Mouse (Mus musculus): Measurements from ENCODE around the gene Bsg. TPM values are rescaled to one million over a fixed set of nuclear protein-coding genes. Genes with fewer than 3 reads are reported as not detected.

The Bsg gene
- 100 to 1,000 TPM; 515 to 593 (median 535) TPM for total RNA-seq (2022)

- peak; percentile 97 to 99 for DNase-seq (ENCODE audit: low spot score in 2 of 2)
These were observed at the start of gene Bsg for GRCm38 (mm10) chr10:79704065-79704969. TSS of gene Bsg (plus strand) at chr10:79704491.

GRCm38 (mm10) chr10:79654946-79655395, 49.3 kb upstream of the Bsg start:
- DNase-seq (ENCODE audit: low spot score in 2 of 2), result peak; percentile 66 to 72

DNA sequence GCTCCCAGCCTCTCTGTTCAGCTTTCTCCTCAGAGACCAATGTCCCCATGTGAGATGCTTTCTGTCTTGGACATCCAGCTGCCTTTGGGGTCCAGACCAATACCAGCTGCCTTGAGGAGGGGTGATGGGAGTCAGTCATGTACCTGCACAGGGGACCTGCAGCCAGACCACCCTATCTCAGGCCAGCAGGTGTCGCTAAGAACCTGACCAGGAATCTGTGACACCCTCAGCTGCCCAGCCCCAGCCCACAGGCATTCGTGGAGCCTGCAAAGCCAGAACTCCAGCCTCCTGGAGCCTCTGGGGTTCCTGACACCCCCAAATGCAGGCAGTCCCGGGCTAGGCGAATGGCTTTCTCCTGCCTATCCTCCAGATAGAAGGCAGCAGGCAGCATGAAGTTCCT, 45.5 kb upstream of the Bsg start:
- DNase-seq (ENCODE audit: low spot score in 2 of 2), result no peak

DNA sequence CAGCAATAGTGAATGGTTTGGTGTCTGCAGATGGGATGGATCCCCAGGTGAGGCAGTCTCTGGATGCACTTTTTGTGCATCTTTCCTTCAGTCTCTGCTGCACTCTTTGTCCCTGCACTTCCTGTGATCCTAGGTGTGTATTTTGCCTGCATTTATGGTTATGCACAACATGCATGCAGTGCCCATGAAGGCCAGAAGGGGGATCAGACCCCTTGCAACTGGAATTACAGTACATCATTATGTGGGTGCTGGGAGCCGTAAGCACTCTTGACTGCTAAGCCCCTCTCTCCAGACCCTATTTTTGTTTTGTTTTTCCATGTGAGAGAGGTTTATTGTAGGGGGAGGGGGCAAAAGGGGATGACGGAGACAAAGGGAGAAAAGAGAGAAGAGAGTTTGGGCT, 44.0 kb upstream of the Bsg start:
- no peak for DNase-seq (ENCODE audit: low spot score in 2 of 2)

GRCm38 (mm10) chr10:79661861-79662260, 42.4 kb upstream of the Bsg start:
- no peak for DNase-seq (ENCODE audit: low spot score in 2 of 2)

- DNase-seq (ENCODE audit: low spot score in 2 of 2), result peak in 1 of 2 experiments; percentile 68
These were observed 40.1 kb upstream of the Bsg start, which contains the start of gene Madcam1 for GRCm38 (mm10) chr10:79664131-79664665. TSS of gene Madcam1 (plus strand) at chr10:79664559.

- DNase-seq (ENCODE audit: low spot score in 2 of 2), result no peak
These were observed 39.2 kb upstream of the Bsg start for GRCm38 (mm10) chr10:79665051-79665450.

GRCm38 (mm10) chr10:79666493-79666892, 37.8 kb upstream of the Bsg start:
- no peak for DNase-seq (ENCODE audit: low spot score in 2 of 2)

- DNase-seq (ENCODE audit: low spot score in 2 of 2), result no peak
These were observed 36.2 kb upstream of the Bsg start for GRCm38 (mm10) chr10:79668076-79668475.

DNA sequence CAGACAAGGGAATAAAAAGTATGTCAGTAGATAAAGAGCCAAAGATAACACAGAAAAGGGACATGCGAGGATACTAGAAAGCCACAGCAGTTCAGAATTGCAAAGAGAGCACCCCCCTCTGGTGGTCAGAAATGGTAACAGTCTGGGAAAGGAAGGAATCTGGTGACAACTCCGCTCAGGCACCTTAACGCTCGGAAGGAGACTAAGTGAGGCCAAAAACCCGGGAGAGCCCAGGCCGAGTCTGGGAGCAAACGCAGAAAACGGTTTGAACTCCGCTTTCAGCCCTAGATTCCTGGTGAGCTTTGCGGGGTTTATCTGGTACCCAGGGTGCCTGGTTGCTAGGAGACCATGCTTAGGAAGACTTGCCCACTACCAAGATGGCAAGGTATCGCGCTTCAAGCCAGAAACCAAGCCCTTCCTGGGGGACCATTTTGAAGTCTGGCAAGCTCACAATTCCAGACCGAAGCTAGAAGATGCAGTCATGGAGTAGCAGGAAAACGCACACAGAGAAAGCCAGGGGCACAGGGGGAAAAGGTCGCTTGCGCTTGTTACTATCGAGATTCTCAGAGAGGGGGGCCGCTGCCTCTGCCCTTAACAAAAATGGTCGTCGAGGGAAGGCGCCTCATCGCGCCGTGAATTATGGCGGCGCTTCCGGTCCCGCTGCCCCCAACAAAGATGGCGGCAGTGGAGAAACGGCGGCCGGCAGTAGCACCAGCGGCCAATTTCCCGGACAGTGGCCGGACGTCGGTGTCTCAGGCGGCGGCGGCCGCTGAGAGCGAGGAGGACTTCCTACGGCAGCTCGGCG, 35.3 kb upstream of the Bsg start, which contains the start of gene Tpgs1:
Gene Tpgs1, plus strand, starts transcription at position 599 of the 805 bp plus-strand sequence.
- peak; percentile 90 to 92 for DNase-seq (ENCODE audit: low spot score in 2 of 2)

DNA sequence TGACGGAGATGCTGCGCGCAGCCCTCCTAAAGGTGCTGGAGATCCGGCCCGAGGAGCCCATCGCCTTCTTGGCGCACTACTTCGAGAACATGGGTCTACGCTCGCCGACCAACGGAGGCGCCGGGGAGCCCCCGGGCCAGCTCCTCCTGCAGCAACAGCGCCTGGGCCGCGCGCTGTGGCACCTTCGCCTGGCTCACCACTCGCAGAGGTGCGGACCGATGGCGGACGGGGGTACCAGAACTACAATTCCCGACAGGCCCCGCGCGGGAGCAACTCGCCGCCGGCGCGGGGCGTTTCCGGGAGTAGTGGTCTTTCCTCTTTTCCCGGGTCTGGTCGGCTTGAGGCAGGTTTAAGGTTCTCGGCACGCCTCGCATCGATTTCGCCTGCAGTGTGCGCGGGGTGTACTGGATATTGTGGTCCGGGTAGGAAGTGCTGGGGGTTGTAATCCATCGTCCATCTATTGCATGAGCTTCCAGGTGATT, 34.7 kb upstream of the Bsg start:
- DNase-seq (ENCODE audit: low spot score in 2 of 2), result peak; percentile 77

- DNase-seq (ENCODE audit: low spot score in 2 of 2), result no peak
These were observed 34.0 kb upstream of the Bsg start for GRCm38 (mm10) chr10:79670071-79670888.

DNA sequence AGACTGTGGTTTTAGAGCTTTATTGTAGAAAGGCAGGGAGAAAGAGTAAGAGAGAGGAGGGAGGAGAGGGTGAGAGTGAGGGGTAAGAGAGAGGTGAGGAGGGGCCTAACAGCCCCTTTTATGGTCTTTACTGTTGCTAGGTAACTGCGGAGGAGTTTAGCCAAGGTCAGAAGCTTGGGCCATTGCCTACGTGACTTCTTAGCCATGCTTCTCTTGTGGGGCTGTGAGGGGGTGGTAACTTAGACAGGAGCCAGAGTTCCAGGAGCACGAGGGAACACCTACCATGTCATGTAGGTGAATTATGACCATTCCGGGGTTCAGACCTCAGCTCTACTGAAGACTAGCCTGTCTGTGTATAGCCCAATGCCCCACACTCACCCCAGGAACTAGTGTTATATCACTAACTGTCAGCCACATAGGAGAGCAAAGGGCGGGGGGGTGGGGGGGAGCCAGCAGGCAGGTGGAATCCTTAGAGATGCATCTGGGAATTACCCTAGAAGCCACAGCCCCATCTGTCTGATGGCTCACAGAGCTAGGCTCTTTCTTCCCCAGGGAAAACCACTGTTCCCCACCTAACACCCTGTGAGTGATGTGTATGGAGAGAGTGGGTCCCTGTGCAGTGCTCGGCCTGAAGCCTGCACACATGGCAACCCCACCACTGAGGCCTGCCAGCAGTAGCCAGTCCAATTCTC, 32.7 kb upstream of the Bsg start:
- no peak for DNase-seq (ENCODE audit: low spot score in 2 of 2)

DNA sequence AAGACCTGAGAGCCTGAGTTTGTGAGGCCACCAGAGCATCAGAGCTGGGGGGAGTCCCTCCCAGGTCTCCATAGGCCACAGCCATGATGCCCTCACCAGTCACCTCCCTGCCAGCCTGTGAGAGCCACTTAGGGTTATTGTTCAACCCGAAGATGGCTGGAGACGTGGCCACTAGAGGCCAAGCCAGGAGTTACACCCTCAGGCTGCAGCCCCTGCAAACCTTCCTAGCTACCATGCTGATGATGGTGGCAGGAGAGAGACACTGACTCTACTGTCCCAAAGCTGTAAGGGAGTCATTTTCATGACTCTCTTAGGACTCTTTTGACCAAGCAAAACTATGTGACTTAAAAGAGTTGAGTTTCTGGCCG, 32.2 kb upstream of the Bsg start:
- no peak for DNase-seq (ENCODE audit: low spot score in 2 of 2)

DNA sequence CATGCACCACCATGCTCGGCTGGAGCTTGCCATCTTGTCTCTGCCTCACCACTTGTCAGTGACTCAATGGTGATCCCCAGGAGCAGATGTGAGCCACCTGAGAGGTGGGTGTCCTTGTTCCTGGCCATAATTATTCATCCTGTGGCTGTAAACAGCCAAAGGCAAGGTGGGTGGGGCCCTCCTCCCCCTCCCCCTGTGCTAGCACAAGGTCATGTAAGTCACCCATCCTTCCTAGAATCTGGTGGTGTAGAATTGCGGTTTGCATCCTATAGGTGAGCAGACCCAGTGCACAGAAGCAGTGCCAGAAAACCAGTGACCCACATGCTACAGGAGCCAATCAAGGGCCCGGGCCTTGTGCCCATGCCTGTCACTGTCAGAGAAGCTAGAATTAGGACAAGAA, 31.2 kb upstream of the Bsg start:
- DNase-seq (ENCODE audit: low spot score in 2 of 2), result no peak

GRCm38 (mm10) chr10:79675346-79676035, 28.8 kb upstream of the Bsg start:
- no peak for DNase-seq (ENCODE audit: low spot score in 2 of 2)

DNA sequence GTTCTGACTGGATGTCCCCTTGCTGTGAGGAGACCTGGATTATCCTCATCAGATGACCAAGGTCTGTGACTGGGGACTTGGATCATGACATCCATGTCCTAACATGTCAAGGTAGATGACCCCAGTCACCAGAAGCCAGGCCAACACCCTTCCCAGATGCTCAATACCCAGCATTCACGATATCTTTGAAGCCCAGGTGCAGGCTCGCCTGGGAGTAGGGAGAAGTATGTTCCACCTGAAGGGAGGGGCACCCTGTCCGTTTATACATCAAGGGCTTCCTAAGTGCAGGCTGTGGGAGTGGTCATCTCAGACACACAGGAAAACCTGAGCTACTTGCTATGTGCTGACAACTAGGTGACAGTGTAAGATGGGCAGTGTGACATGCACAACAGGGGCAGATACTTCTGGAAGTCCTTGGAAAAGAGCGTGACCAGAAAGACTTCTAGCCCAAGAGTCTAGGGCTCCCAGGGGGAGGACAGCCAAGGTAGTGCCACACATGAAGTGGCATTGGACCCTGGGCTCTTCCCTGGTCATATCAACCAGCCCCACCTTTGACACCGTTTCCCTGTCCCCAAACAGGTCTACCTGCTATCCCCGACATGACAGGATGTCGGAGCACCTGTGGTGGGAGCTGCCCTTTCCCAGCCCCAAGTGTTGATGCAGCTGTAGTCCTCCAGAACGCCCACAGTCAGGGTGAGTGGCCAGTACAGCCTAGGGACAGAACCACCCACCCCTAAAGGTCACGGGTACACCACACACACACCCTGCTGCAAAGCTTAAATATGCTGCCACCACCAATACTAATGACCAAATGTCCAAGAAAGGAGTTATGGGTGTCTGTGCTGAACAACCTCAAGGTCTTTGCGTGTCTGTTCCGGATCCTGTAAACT, 23.4 kb upstream of the Bsg start:
- no peak for DNase-seq (ENCODE audit: low spot score in 2 of 2)

GRCm38 (mm10) chr10:79681591-79682245, 22.6 kb upstream of the Bsg start, which contains the start of gene Cdc34:
TSS of gene Cdc34 (plus strand) at chr10:79682195.
- peak; percentile 99 to 100 for DNase-seq (ENCODE audit: low spot score in 2 of 2)

All from layer of hippocampus, adult 8-10 months (tissue).